Mouse (Mus musculus) T-helper 2 cell (primary cell): ENCODE results near the gene Cpsf6.

Experiments
- in situ Hi-C: fragments of 300-600 bp; cut with MboI, MseI; formaldehyde crosslinking; loops from one replicate; pipeline ENCODE4 v1.15.1; 2025; ENCODE audit warnings: high pct_unique_total_duplicates

Gene Cpsf6

GRCm38 (mm10) chr10:117379908-117380307, at the start of gene Cpsf6:
TSS of gene Cpsf6 (minus strand) at chr10:117380015.
- in situ Hi-C loops = no loop called here

- in situ Hi-C loops = no loop called here
Observed at GRCm38 (mm10) chr10:117426615-117426969, 46.8 kb upstream of the Cpsf6 start.

- in situ Hi-C loops = no loop called here
Observed at GRCm38 (mm10) chr10:117425907-117426614, 46.2 kb upstream of the Cpsf6 start.

- in situ Hi-C loops = no loop called here
Observed at GRCm38 (mm10) chr10:117425013-117425412, 45.2 kb upstream of the Cpsf6 start.

- in situ Hi-C loops = no loop called here
Observed at GRCm38 (mm10) chr10:117424146-117424905, 44.5 kb upstream of the Cpsf6 start.

GRCm38 (mm10) chr10:117423025-117424002, 43.5 kb upstream of the Cpsf6 start:
- in situ Hi-C loops = no loop called here

GRCm38 (mm10) chr10:117422174-117422808, 42.5 kb upstream of the Cpsf6 start:
- in situ Hi-C loops = no loop called here

GRCm38 (mm10) chr10:117421283-117422107, 41.7 kb upstream of the Cpsf6 start:
- in situ Hi-C loops = no loop called here

- in situ Hi-C loops = no loop called here
Observed at GRCm38 (mm10) chr10:117420502-117421282, 40.9 kb upstream of the Cpsf6 start.

GRCm38 (mm10) chr10:117419577-117420290, 39.9 kb upstream of the Cpsf6 start:
- in situ Hi-C loops = no loop called here

- in situ Hi-C loops = no loop called here
Observed at GRCm38 (mm10) chr10:117418668-117419237, 38.9 kb upstream of the Cpsf6 start.

GRCm38 (mm10) chr10:117417772-117418667, 38.2 kb upstream of the Cpsf6 start:
- in situ Hi-C loops = no loop called here

GRCm38 (mm10) chr10:117417470-117417767, 37.6 kb upstream of the Cpsf6 start:
- in situ Hi-C loops = no loop called here

GRCm38 (mm10) chr10:117416636-117417469, 37.0 kb upstream of the Cpsf6 start:
- in situ Hi-C loops = no loop called here

GRCm38 (mm10) chr10:117416095-117416494, 36.3 kb upstream of the Cpsf6 start:
- in situ Hi-C loops = no loop called here

GRCm38 (mm10) chr10:117415364-117416057, 35.7 kb upstream of the Cpsf6 start:
- in situ Hi-C loops = no loop called here
